Comparison of ENCODE assay signal across 13 mouse cellular contexts in the genomic region with DNA sequence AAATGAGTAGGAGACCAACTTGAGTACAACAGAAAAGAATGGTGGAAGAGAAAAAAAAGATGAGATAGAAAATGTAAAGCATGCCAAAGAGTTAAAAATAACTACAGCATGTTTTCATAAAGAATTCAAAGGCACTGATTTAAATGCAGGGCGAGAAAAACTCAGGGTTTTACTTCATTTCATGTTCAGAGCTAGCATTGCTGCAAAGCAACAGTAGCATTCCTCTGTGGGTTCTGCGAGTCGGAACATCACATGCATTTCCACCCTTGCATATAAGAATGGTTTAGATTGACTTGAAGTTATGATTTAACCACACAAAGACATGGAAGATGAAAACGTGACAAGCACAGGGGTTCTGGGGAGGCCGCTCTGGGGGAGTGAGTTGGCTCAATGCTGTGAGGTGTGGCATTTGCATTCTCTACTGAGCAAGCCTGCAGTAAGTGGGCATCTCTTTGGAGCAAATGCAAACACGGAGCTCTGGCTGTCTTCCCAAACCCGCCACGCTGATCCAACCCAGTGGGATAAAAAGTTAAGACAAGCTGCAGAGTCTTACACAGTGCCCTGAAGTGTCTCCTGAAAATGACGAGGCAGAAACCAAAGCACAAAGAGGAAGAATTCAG.
DNase-seq lines count a peak whose midpoint lies in the region; ATAC-seq and TF ChIP-seq lines count a peak whose summit lies in the region.
"Had no signal": no experiment of that assay in that cellular context is flagged by ENCODE, and none has a peak within 500 bp of the region (broad histone marks: within the 10 kb centered on the region; RNA-seq: fewer than 3 reads in every experiment).

No protein-coding gene starts in this region.

- peaks cover 10% of the 10 kb centered on the region for H3K4me1 ChIP-seq in forebrain, postnatal 0 days (ENCODE audit: insufficient read depth)
- peaks cover 15% of the 10 kb centered on the region; the same call in 1 of the 2 replicates for H3K4me1 ChIP-seq in forebrain, embryonic 13.5 days
- H3K4me1 ChIP-seq in embryonic fibroblast, embryonic 13.5 days (ENCODE audit: control insufficient read depth, insufficient read depth, low read length): no peaks in the 10 kb centered on the region
- no peaks in the 10 kb centered on the region for H3K4me1 ChIP-seq in kidney, embryonic 16.5 days (ENCODE audit: insufficient read depth, low read length)
- H3K4me1 ChIP-seq: liver, embryonic 12.5 days had no signal

- H3K27ac ChIP-seq in forebrain, postnatal 0 days (ENCODE audit: low read depth, low read length): peak overlapping the region; percentile 82
- H3K27ac ChIP-seq in forebrain, embryonic 13.5 days: no peak overlapping the region; the same call in 1 of the 2 replicates
- peak overlapping the region; percentile 57; the same call in 1 of the 2 replicates for H3K27ac ChIP-seq in embryonic fibroblast, embryonic 13.5 days (ENCODE audit: insufficient read depth, low read length)
- H3K27ac ChIP-seq in kidney, embryonic 16.5 days (ENCODE audit: low read length): no peak overlapping the region
- H3K27ac ChIP-seq: liver, embryonic 12.5 days had no signal

- DNase-seq in forebrain, postnatal 0 days: peak; percentile 59
- DNase-seq in left cerebral cortex, postnatal 14 days (ENCODE audit: low spot score in 2 of 2): peak; percentile 59 to 77
- peak; percentile 45 for DNase-seq in right cerebral cortex, postnatal 4 days
- no peak for DNase-seq in thymus, postnatal 4 days
- DNase-seq: cerebellum, adult 9-11 months; heart, postnatal 14 days; kidney, adult 9 months; spleen, adult 18-20 months had no signal

- intact Hi-C loops in left cerebral cortex, postnatal 14 days (cut with DNase I): loop anchor here (10.0 kb wide), 1 partner anchor 419 kb away; no protein-coding TSS in a partner anchor

- ATAC-seq in forebrain, postnatal 0 days: peak; percentile 59
- no peak for ATAC-seq in forebrain, embryonic 13.5 days
- ATAC-seq in kidney, embryonic 16.5 days (ENCODE audit: low FRiP score, low TSS enrichment): no peak
- ATAC-seq: liver, embryonic 12.5 days; lung, postnatal 0 days had no signal

- H3K9me3 ChIP-seq in forebrain, postnatal 0 days (ENCODE audit: low read length): no peaks in the 10 kb centered on the region
- H3K9me3 ChIP-seq in forebrain, embryonic 13.5 days (replicated peaks): no peaks in the 10 kb centered on the region
- H3K9me3 ChIP-seq in kidney, embryonic 16.5 days (ENCODE audit: low read length): no peaks in the 10 kb centered on the region

- H3K36me3 ChIP-seq in forebrain, postnatal 0 days (ENCODE audit: insufficient read depth): no peaks in the 10 kb centered on the region
- no peaks in the 10 kb centered on the region for H3K36me3 ChIP-seq in forebrain, embryonic 13.5 days (ENCODE audit: poor library complexity, severe bottlenecking)
- no peaks in the 10 kb centered on the region for H3K36me3 ChIP-seq in kidney, embryonic 16.5 days (ENCODE audit: insufficient read depth, low read length)
- H3K36me3 ChIP-seq: liver, embryonic 12.5 days had no signal

- TF ChIP-seq POLR2A in embryonic fibroblast, embryonic 13.5 days (IDR thresholded peaks at IDR 0.05; ENCODE audit: low read depth, low read length): no peak

- no peak overlapping the region for H3K9ac ChIP-seq in forebrain, postnatal 0 days
- no peak overlapping the region for H3K9ac ChIP-seq in forebrain, embryonic 13.5 days
- no peak overlapping the region for H3K9ac ChIP-seq in kidney, embryonic 16.5 days (replicated peaks; ENCODE audit: low read length)
- H3K9ac ChIP-seq: liver, embryonic 12.5 days had no signal

- H3K27me3 ChIP-seq in forebrain, postnatal 0 days (ENCODE audit: insufficient read depth, low read length): no peaks in the 10 kb centered on the region
- no peaks in the 10 kb centered on the region for H3K27me3 ChIP-seq in forebrain, embryonic 13.5 days
- no peaks in the 10 kb centered on the region for H3K27me3 ChIP-seq in kidney, embryonic 16.5 days (ENCODE audit: insufficient read depth, low read length)
- H3K27me3 ChIP-seq: liver, embryonic 12.5 days had no signal

- 0 out of 2 replicates have a peak overlapping the region, but pooled peaks have one; percentile 17 for H3K4me2 ChIP-seq in forebrain, postnatal 0 days (ENCODE audit: low read depth)
- no peak overlapping the region for H3K4me2 ChIP-seq in forebrain, embryonic 13.5 days
- H3K4me2 ChIP-seq in kidney, embryonic 16.5 days (replicated peaks; ENCODE audit: low read depth, low read length): no peak overlapping the region
- H3K4me2 ChIP-seq: liver, embryonic 12.5 days had no signal

- TF ChIP-seq CTCF in forebrain, postnatal 0 days (IDR thresholded peaks at IDR 0.05; ENCODE audit: low read depth): no peak
- no peak for TF ChIP-seq CTCF in embryonic fibroblast, embryonic 13.5 days (IDR thresholded peaks at IDR 0.05; ENCODE audit: borderline replicate concordance, insufficient read depth, low read length)

- WGBS in forebrain, postnatal 0 days: 30% methylated on average over 9 of the region's 9 CpGs
- WGBS in forebrain, embryonic 13.5 days: 58% methylated on average over 9 of the region's 9 CpGs
- 68% methylated on average over 9 of the region's 9 CpGs for WGBS in kidney, embryonic 16.5 days

- no peak overlapping the region for H3K4me3 ChIP-seq in forebrain, postnatal 0 days (ENCODE audit: low read depth, low read length)
- H3K4me3 ChIP-seq in forebrain, embryonic 13.5 days: no peak overlapping the region
- no peak overlapping the region for H3K4me3 ChIP-seq in embryonic fibroblast, embryonic 13.5 days (ENCODE audit: insufficient read depth, low read length)
- no peak overlapping the region for H3K4me3 ChIP-seq in kidney, embryonic 16.5 days (ENCODE audit: low read length)
- H3K4me3 ChIP-seq: liver, embryonic 12.5 days had no signal

Comparison
In these comparisons a context has a peak if more than half of its experiments do, and no peak if none do; other contexts are left out.
1. H3K27ac ChIP-seq: peak in forebrain, postnatal 0 days (single experiment) and embryonic fibroblast, embryonic 13.5 days (single experiment); none in forebrain, embryonic 13.5 days (single experiment) and kidney, embryonic 16.5 days (single experiment).